Mouse (Mus musculus): Measurements from ENCODE around the gene Drd2.

DNA sequence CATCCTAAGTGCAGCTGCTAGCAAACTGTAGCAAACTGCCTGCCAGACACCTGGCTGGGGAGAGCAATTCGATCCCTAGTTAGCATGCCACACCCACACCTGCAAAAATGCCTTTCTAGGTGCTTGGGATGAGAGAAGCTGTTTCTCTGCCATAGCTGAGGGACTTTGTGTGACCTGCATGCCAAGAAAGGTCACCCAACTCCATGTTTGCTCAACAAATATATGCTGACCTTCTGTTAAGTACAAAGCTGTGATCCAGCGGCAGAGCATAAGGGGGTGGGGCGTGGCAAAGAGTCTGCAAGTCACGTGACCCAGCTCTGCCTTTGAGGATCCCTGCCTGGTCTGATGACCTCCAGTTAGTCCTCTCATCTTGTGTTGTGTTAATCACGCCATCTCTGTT, 25.3 kb downstream of the Drd2 start:
- TF ChIP-seq CTCF (IDR thresholded peaks at IDR 0.05; ENCODE audit: control insufficient read depth, insufficient read depth, insufficient read length) (no peak), USF1 (IDR thresholded peaks at IDR 0.05; ENCODE audit: low read depth) (no peak), CEBPB (IDR thresholded peaks at IDR 0.05; ENCODE audit: low read depth) (no peak), MYOD1 (IDR thresholded peaks at IDR 0.05; ENCODE audit: control insufficient read depth, insufficient read length, low read depth) (no peak)
